Mouse (Mus musculus): ENCODE measurements around the gene Alg13. TPM values are rescaled to one million over a fixed set of nuclear protein-coding genes. Genes with fewer than 3 reads are reported as not detected.

Alg13 gene
- 3.7 and 5.3 TPM in 2 replicates for polyA plus RNA-seq (2012; rRNA removed)

GRCm38 (mm10) chrX:144317548-144318163, at the start of gene Alg13:
Alg13 (plus strand) TSS chrX:144317804.
- no peak within 1 kb of the TSS for H3K27ac ChIP-seq (ENCODE audit: insufficient read depth, low read depth, low read length)
- H3K36me3 ChIP-seq (ENCODE audit: control insufficient read depth, insufficient read depth, low read length) = no peaks in the 10 kb centered on the region
- under 1% methylated on average over 44 of the region's 47 CpGs for WGBS
- TF ChIP-seq POLR2A (IDR thresholded peaks at IDR 0.05; ENCODE audit: low read depth, low read length) (no peak), CTCF (conservative IDR thresholded peaks at IDR 0.05; ENCODE audit: insufficient read depth, insufficient read length, low read depth, low read length) (no peak)
- no peaks in the 10 kb centered on the region for H3K27me3 ChIP-seq (replicated peaks; ENCODE audit: control insufficient read depth, insufficient read depth, low read length)
- H3K4me3 ChIP-seq (ENCODE audit: insufficient read depth, low read depth, low read length) = peak within 1 kb of the TSS; percentile 58
- DNase-seq = peak; percentile 86
- no peaks in the 10 kb centered on the region for H3K4me1 ChIP-seq (ENCODE audit: control insufficient read depth, insufficient read depth, low read length)

GRCm38 (mm10) chrX:144268606-144269005, 49.0 kb upstream of the Alg13 start:
- Histone ChIP-seq H3K27me3 (replicated peaks; ENCODE audit: control insufficient read depth, insufficient read depth, low read length) (no peaks in the 10 kb centered on the region), H3K27ac (ENCODE audit: insufficient read depth, low read depth, low read length) (no peak overlapping the region), H3K4me3 (ENCODE audit: insufficient read depth, low read depth, low read length) (no peak overlapping the region), H3K36me3 (ENCODE audit: control insufficient read depth, insufficient read depth, low read length) (no peaks in the 10 kb centered on the region), H3K4me1 (ENCODE audit: control insufficient read depth, insufficient read depth, low read length) (no peaks in the 10 kb centered on the region)
- TF ChIP-seq POLR2A (IDR thresholded peaks at IDR 0.05; ENCODE audit: low read depth, low read length) = no peak
- no peak for TF ChIP-seq CTCF (conservative IDR thresholded peaks at IDR 0.05; ENCODE audit: insufficient read depth, insufficient read length, low read depth, low read length)
- DNase-seq = no peak
- 53% methylated on average over 1 of the region's 1 CpGs for WGBS

GRCm38 (mm10) chrX:144301476-144301875, 16.1 kb upstream of the Alg13 start:
- H3K36me3 ChIP-seq (ENCODE audit: control insufficient read depth, insufficient read depth, low read length) = no peaks in the 10 kb centered on the region
- no peak overlapping the region for H3K27ac ChIP-seq (ENCODE audit: insufficient read depth, low read depth, low read length)
- WGBS = 27% methylated on average over 2 of the region's 2 CpGs
- no peak overlapping the region for H3K4me3 ChIP-seq (ENCODE audit: insufficient read depth, low read depth, low read length)
- H3K27me3 ChIP-seq (replicated peaks; ENCODE audit: control insufficient read depth, insufficient read depth, low read length) = no peaks in the 10 kb centered on the region
- DNase-seq = peak; percentile 6
- TF ChIP-seq POLR2A (IDR thresholded peaks at IDR 0.05; ENCODE audit: low read depth, low read length) (no peak), CTCF (conservative IDR thresholded peaks at IDR 0.05; ENCODE audit: insufficient read depth, insufficient read length, low read depth, low read length) (no peak)
- H3K4me1 ChIP-seq (ENCODE audit: control insufficient read depth, insufficient read depth, low read length) = no peaks in the 10 kb centered on the region

- no peaks in the 10 kb centered on the region for H3K4me1 ChIP-seq (ENCODE audit: control insufficient read depth, insufficient read depth, low read length)
- H3K36me3 ChIP-seq (ENCODE audit: control insufficient read depth, insufficient read depth, low read length) = no peaks in the 10 kb centered on the region
- H3K27me3 ChIP-seq (replicated peaks; ENCODE audit: control insufficient read depth, insufficient read depth, low read length) = no peaks in the 10 kb centered on the region
- WGBS = 100% methylated on average over 2 of the region's 2 CpGs
- no peak for TF ChIP-seq POLR2A (IDR thresholded peaks at IDR 0.05; ENCODE audit: low read depth, low read length)
- TF ChIP-seq CTCF (conservative IDR thresholded peaks at IDR 0.05; ENCODE audit: insufficient read depth, insufficient read length, low read depth, low read length) = no peak
- H3K4me3 ChIP-seq (ENCODE audit: insufficient read depth, low read depth, low read length) = no peak overlapping the region
- no peak for DNase-seq
- H3K27ac ChIP-seq (ENCODE audit: insufficient read depth, low read depth, low read length) = no peak overlapping the region
These were observed 11.9 kb upstream of the Alg13 start for GRCm38 (mm10) chrX:144305659-144306058.

- Histone ChIP-seq H3K4me3 (ENCODE audit: insufficient read depth, low read depth, low read length) (no peak overlapping the region), H3K27me3 (replicated peaks; ENCODE audit: control insufficient read depth, insufficient read depth, low read length) (no peaks in the 10 kb centered on the region), H3K36me3 (ENCODE audit: control insufficient read depth, insufficient read depth, low read length) (no peaks in the 10 kb centered on the region), H3K27ac (ENCODE audit: insufficient read depth, low read depth, low read length) (no peak overlapping the region), H3K4me1 (ENCODE audit: control insufficient read depth, insufficient read depth, low read length) (no peaks in the 10 kb centered on the region)
- DNase-seq = no peak
- 84% methylated on average over 2 of the region's 2 CpGs for WGBS
- TF ChIP-seq POLR2A (IDR thresholded peaks at IDR 0.05; ENCODE audit: low read depth, low read length) (no peak), CTCF (conservative IDR thresholded peaks at IDR 0.05; ENCODE audit: insufficient read depth, insufficient read length, low read depth, low read length) (no peak)
These were observed 3.6 kb upstream of the Alg13 start for GRCm38 (mm10) chrX:144314041-144314440.

- no peaks in the 10 kb centered on the region for H3K36me3 ChIP-seq (ENCODE audit: control insufficient read depth, insufficient read depth, low read length)
- no peak overlapping the region for H3K27ac ChIP-seq (ENCODE audit: insufficient read depth, low read depth, low read length)
- H3K27me3 ChIP-seq (replicated peaks; ENCODE audit: control insufficient read depth, insufficient read depth, low read length) = no peaks in the 10 kb centered on the region
- no peak overlapping the region for H3K4me3 ChIP-seq (ENCODE audit: insufficient read depth, low read depth, low read length)
- WGBS = 24% methylated on average over 5 of the region's 5 CpGs
- no peak for DNase-seq
- TF ChIP-seq POLR2A (IDR thresholded peaks at IDR 0.05; ENCODE audit: low read depth, low read length) = no peak
- TF ChIP-seq CTCF (conservative IDR thresholded peaks at IDR 0.05; ENCODE audit: insufficient read depth, insufficient read length, low read depth, low read length) = no peak
- no peaks in the 10 kb centered on the region for H3K4me1 ChIP-seq (ENCODE audit: control insufficient read depth, insufficient read depth, low read length)
These were observed 2.6 kb upstream of the Alg13 start for GRCm38 (mm10) chrX:144315028-144315427.

- H3K4me1 ChIP-seq (ENCODE audit: control insufficient read depth, insufficient read depth, low read length) = no peaks in the 10 kb centered on the region
- TF ChIP-seq POLR2A (IDR thresholded peaks at IDR 0.05; ENCODE audit: low read depth, low read length) (no peak), CTCF (conservative IDR thresholded peaks at IDR 0.05; ENCODE audit: insufficient read depth, insufficient read length, low read depth, low read length) (no peak)
- H3K27me3 ChIP-seq (replicated peaks; ENCODE audit: control insufficient read depth, insufficient read depth, low read length) = no peaks in the 10 kb centered on the region
- WGBS = 38% methylated on average over 5 of the region's 5 CpGs
- no peaks in the 10 kb centered on the region for H3K36me3 ChIP-seq (ENCODE audit: control insufficient read depth, insufficient read depth, low read length)
- H3K27ac ChIP-seq (ENCODE audit: insufficient read depth, low read depth, low read length) = no peak overlapping the region
- H3K4me3 ChIP-seq (ENCODE audit: insufficient read depth, low read depth, low read length) = no peak overlapping the region
- no peak for DNase-seq
These were observed 1.6 kb upstream of the Alg13 start for GRCm38 (mm10) chrX:144316004-144316403.

Data from kidney, adult 2 months (tissue).